Mouse (Mus musculus): ENCODE measurements at regions not wholly inside any gene's neighbourhood (a gene's known extent, or its start where the extent isn't known, plus 50 kb on each side); places are given as distances from the start of the nearest gene placed in this dataset.

GRCm38 (mm10) chr19:60284901-60285300 lies 58.4 kb upstream of the Fam204a start:
- H3K4me1 ChIP-seq (ENCODE audit: control insufficient read depth, insufficient read depth, insufficient read length, low read length), result no peaks in the 10 kb centered on the region
- TF ChIP-seq POLR2A (IDR thresholded peaks at IDR 0.05; ENCODE audit: low read depth, low read length) (no peak), CTCF (IDR thresholded peaks at IDR 0.05; ENCODE audit: extremely low read depth, insufficient read length, insufficient replicate concordance, low read depth, low read length) (no peak)
- H3K27ac ChIP-seq (ENCODE audit: insufficient read depth, low read depth, low read length), result no peak overlapping the region
- H3K4me3 ChIP-seq (ENCODE audit: low read depth, low read length), result no peak overlapping the region
- 55% methylated on average over 4 of the region's 4 CpGs for WGBS
- H3K36me3 ChIP-seq (ENCODE audit: control insufficient read depth, insufficient read depth, low read length), result no peaks in the 10 kb centered on the region
- no peaks in the 10 kb centered on the region; the same call in 1 of the 2 replicates for H3K27me3 ChIP-seq (ENCODE audit: control insufficient read depth, insufficient read depth, low read length)
